Mouse (Mus musculus) spleen, adult 10 weeks (tissue): ENCODE data around the gene Gm14124. TPM values are rescaled to one million over a fixed set of nuclear protein-coding genes. Genes with fewer than 3 reads are reported as not detected.

Source experiments
- polyA plus RNA-seq: library from polyadenylated mRNA; stranded (reverse); fragments of 350-450 nt; fragmentation: Illumina TruSeq; extraction: RNeasy Lipid Tissue Mini Kit (QIAGEN cat#74804); gene quantifications from one replicate; pipeline ENCODE4 v1.2.3, GENCODE M21; 2015; ENCODE audit warnings: low replicate concordance; ENCODE audit not compliant: insufficient read depth

Gene Gm14124
- 0.10 TPM for polyA plus RNA-seq

GRCm38 (mm10) chr2:150257291-150257690 is at the start of gene Gm14124:
TSS of gene Gm14124 (plus strand) at chr2:150257517.

GRCm38 (mm10) chr2:150217600-150218362 is 39.5 kb upstream of the Gm14124 start, which contains the start of gene Zfp937:
TSS of gene Zfp937 (plus strand) at chr2:150218073.

GRCm38 (mm10) chr2:150255491-150255890 is 1.8 kb upstream of the Gm14124 start, which contains the start of gene Gm21994:
TSS of gene Gm21994 (minus strand) at chr2:150255591.

Other genes starting within 250 kb of the Gm14124 start
- gene Zfp120, start 120.8 kb upstream of the Gm14124 start, polyA plus RNA-seq: 32.3 TPM
- gene Gm10770, start 77.8 kb upstream of the Gm14124 start, polyA plus RNA-seq: not detected
- 0.35 TPM for gene Gm14139, start 75.8 kb upstream of the Gm14124 start, polyA plus RNA-seq
- gene Zfp937, start 39.4 kb upstream of the Gm14124 start, polyA plus RNA-seq: 5.6 TPM
- 22.0 TPM for gene Gm21994, start 1.9 kb upstream of the Gm14124 start, polyA plus RNA-seq
- gene Gm10130, start 66.2 kb downstream of the Gm14124 start, polyA plus RNA-seq: 7.6 TPM
- 6.5 TPM for gene 3300002I08Rik, start 105.2 kb downstream of the Gm14124 start, polyA plus RNA-seq
- 4.7 TPM for gene Zfp442, start 194.0 kb downstream of the Gm14124 start, polyA plus RNA-seq
- gene Zfp345, start 227.6 kb downstream of the Gm14124 start, polyA plus RNA-seq: 0.29 TPM